Mouse (Mus musculus) embryonic facial prominence, embryonic 15.5 days (tissue): ENCODE measurements at regions not wholly inside any gene's neighbourhood (a gene's known extent, or its start where the extent isn't known, plus 50 kb on each side); places are given as distances from the start of the nearest gene placed in this dataset.

Experiments
- ATAC-seq: fragments of 200-750 bp; cut with Nextera tagmentation; 2 replicates; pipeline ENCODE4 v1.8.0; 2017; ENCODE audit warnings: low read depth, moderate TSS enrichment; ENCODE audit not compliant: insufficient number of reproducible peaks, low FRiP score, low TSS enrichment
- H3K27ac ChIP-seq: fragments of 300-500 bp; sonication (generic); replicated peaks from 2 replicates; pipeline ENCODE4 v1.5.1; 2015; ENCODE audit warnings: mild to moderate bottlenecking, inconsistent platforms
- H3K27me3 ChIP-seq: fragments of 300-500 bp; sonication (generic); 2 replicates; pipeline ENCODE4 v1.6.1; 2015; ENCODE audit warnings: inconsistent platforms
- H3K36me3 ChIP-seq: fragments of 300-500 bp; sonication (generic); 2 replicates; pipeline ENCODE4 v1.6.1; 2015; ENCODE audit warnings: mild to moderate bottlenecking, inconsistent platforms
- H3K4me1 ChIP-seq: fragments of 300-500 bp; sonication (generic); 2 replicates; pipeline ENCODE4 v1.6.1; 2015; ENCODE audit warnings: inconsistent platforms
- H3K4me2 ChIP-seq: fragments of 300-500 bp; sonication (generic); replicated peaks from 2 replicates; pipeline ENCODE4 v1.6.1; 2015; ENCODE audit warnings: mild to moderate bottlenecking, inconsistent platforms
- H3K4me3 ChIP-seq: fragments of 300-500 bp; sonication (generic); replicated peaks from 2 replicates; pipeline ENCODE4 v1.5.1; 2015; ENCODE audit warnings: mild to moderate bottlenecking, inconsistent platforms
- H3K9ac ChIP-seq: fragments of 300-500 bp; sonication (generic); 2 replicates; pipeline ENCODE4 v1.6.1; 2015; ENCODE audit warnings: inconsistent platforms
- H3K9me3 ChIP-seq: fragments of 300-500 bp; sonication (generic); replicated peaks from 2 replicates; pipeline ENCODE4 v1.6.1; 2016; ENCODE audit warnings: inconsistent platforms
- WGBS: fragments of 180-500 bp; shearing (Covaris S2); methylation state at CpG from one replicate; pipeline ENCODE4 v1.1.7; 2015; 5-methylcytosine and 5-hydroxymethylcytosine counted together

DNA sequence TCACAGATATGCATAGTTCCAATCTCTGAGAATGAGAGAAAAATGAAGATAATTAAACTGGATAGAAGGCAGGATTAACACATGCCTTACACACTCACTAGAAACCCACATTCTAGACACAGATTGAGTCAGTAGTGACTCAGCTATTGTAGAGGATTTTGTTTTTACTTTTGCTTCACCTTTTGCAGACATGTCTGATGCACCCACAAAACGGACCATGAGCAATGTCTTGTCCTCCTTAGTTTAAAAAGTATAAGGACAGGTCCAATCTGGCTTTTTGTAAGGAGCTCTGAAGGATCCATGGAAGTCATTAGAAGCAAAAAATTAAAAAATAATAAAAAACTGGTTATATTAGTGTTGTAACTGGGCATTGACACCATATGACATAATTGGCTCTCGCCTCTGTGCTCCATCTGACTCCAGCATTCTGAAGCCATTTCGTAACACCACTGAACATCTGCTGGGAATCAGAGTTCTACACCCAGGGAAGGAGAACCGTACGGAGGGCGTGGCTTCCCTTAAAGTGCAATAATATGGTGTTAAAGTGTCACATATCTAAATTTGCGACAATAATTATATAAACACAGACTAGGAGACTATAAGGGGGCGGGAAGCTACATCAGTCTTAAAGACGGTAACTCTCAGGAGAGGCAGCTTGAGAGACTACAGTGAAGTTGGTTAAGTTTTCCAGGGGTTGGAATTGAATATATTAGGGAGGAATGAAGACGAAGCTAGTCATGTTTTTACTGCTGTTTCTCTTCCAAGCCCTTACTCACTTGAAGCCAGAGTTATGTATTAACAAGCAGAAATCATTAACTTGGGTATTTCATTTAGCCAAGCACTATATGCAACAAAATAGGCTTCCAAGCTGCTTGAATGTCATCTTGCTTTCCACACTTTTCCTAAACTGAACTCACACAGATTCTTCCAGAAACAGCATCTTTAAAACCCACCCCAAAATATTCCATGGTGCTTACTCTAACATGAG, 558.0 kb downstream of the Ebf1 start:
- no peaks in the 10 kb centered on the region for H3K27me3 ChIP-seq
- no peak for ATAC-seq
- 48% methylated on average over 10 of the region's 10 CpGs for WGBS
- peak overlapping the region; percentile 48; the same call in 1 of the 2 replicates for H3K27ac ChIP-seq
- no peaks in the 10 kb centered on the region for H3K36me3 ChIP-seq
- H3K9me3 ChIP-seq: no peaks in the 10 kb centered on the region
- no peaks in the 10 kb centered on the region for H3K4me1 ChIP-seq
- no peak overlapping the region for H3K4me2 ChIP-seq
- H3K4me3 ChIP-seq: no peak overlapping the region
- H3K9ac ChIP-seq: no peak overlapping the region

GRCm38 (mm10) chr11:45176971-45177370, 559.9 kb downstream of the Ebf1 start:
- no peaks in the 10 kb centered on the region for H3K9me3 ChIP-seq
- H3K36me3 ChIP-seq: no peaks in the 10 kb centered on the region
- no peak overlapping the region for H3K9ac ChIP-seq
- H3K4me1 ChIP-seq: no peaks in the 10 kb centered on the region
- H3K4me2 ChIP-seq: no peak overlapping the region
- no peak overlapping the region for H3K27ac ChIP-seq
- no peak for ATAC-seq
- WGBS: 86% methylated on average over 3 of the region's 3 CpGs
- H3K4me3 ChIP-seq: no peak overlapping the region
- no peaks in the 10 kb centered on the region for H3K27me3 ChIP-seq

DNA sequence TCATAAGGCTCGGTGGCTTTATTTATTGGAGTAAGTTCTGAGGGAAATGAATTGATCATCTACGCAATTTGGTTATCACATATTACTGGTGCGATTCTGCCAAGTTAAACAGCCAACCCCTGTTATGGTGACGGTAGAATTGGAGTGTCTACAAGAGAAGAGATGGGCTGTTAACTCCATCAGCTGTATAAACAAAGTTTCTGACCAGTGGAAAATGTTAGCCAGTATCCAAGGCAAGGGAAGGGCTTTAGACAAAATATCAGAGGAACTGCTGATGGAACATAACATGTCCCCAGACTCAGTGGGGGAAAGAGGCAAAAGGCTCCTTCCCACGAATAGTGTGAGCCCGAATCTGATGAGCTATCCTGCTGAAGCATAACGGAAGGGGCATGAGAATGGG, 560.9 kb downstream of the Ebf1 start:
- no peaks in the 10 kb centered on the region for H3K4me1 ChIP-seq
- no peak overlapping the region for H3K27ac ChIP-seq
- no peaks in the 10 kb centered on the region for H3K9me3 ChIP-seq
- no peaks in the 10 kb centered on the region for H3K27me3 ChIP-seq
- no peak for ATAC-seq
- H3K4me3 ChIP-seq: no peak overlapping the region
- no peaks in the 10 kb centered on the region for H3K36me3 ChIP-seq
- H3K4me2 ChIP-seq: no peak overlapping the region
- no peak overlapping the region for H3K9ac ChIP-seq
- WGBS: 82% methylated on average over 7 of the region's 7 CpGs

GRCm38 (mm10) chr11:45179019-45179418, 561.9 kb downstream of the Ebf1 start:
- ATAC-seq: no peak
- no peaks in the 10 kb centered on the region for H3K36me3 ChIP-seq
- H3K4me3 ChIP-seq: no peak overlapping the region
- no peak overlapping the region for H3K9ac ChIP-seq
- no peak overlapping the region for H3K27ac ChIP-seq
- H3K9me3 ChIP-seq: no peaks in the 10 kb centered on the region
- no peak overlapping the region for H3K4me2 ChIP-seq
- no peaks in the 10 kb centered on the region for H3K27me3 ChIP-seq
- no peaks in the 10 kb centered on the region for H3K4me1 ChIP-seq
- WGBS: 78% methylated on average over 1 of the region's 1 CpGs

DNA sequence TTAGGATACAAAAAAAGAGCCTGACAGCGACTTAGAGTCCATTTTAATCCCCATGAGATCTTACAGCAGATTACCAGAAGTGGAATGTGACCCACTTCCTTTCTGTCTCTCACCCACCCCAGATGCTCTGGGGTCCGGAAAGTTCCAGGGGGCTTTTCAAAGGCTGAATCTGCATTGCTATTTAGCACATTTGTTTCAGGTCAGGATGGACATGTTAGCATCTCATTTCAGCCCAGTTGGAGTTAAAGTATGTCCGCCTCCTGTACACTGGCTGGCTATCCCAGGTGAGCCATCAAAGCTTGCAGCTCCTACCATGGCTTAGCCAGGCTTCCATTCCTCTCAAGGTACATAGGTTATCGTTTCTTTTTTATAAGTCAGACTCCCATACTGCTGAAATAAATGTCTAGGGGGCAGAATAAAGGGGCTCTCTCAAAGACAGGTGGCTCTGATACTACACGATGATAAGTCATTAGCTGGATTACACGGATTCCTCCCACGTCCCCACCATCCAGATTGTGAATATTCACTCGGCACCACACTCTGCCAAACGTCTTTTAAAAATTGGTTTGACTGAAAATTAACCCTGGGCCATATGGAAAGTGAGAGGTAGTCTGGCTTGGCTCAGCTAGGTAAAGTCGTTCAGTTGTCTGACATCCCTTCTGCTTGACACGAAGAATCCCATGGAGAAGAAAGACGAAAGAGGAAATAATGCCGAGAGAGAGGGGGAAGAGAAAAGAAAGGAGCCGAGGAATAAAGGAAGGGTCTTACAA, 573.7 kb downstream of the Ebf1 start:
- no peaks in the 10 kb centered on the region for H3K9me3 ChIP-seq
- no peak overlapping the region; the same call in 1 of the 2 replicates for H3K27ac ChIP-seq
- H3K4me2 ChIP-seq: no peak overlapping the region
- no peak for ATAC-seq
- H3K27me3 ChIP-seq: no peaks in the 10 kb centered on the region
- 40% methylated on average over 14 of the region's 14 CpGs for WGBS
- no peak overlapping the region for H3K4me3 ChIP-seq
- no peaks in the 10 kb centered on the region for H3K36me3 ChIP-seq
- peaks cover 13% of the 10 kb centered on the region; the same call in 1 of the 2 replicates for H3K4me1 ChIP-seq
- H3K9ac ChIP-seq: no peak overlapping the region

DNA sequence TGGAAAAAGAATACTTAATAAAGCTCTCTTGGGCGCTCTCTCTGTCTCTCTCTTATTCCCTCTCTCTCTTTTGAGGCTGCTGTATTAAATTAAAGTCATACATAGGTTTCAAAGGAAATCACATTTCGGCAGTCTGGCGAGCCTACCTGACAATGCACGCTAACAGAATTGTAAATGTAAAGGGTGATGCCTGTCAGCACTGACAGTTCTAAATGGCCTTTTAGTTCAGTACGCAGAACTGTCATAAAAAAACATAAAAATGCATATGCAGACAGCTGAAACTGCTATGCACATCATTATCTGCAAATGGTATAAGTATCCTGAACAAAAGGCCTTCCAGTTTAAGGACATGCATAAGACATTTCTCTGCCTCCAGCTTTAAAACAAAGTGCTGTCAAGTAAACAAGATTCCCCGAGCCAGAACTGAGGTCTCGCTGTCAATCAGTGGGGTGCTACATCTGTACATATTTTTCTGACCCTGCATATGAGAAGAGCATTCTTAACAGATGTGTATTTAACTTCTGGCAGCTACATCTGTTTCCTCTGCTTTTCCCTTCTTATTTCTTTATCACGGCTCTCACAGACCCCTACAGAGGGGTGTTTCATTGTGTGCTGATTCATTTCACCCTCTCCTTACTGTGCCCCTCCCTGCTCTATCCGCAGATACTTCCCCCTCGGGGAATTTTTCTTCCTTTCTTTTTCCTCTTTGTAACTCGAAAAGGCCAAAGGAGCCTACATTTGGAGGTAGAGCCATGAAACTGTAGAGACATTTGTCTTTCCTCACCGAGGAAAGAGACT, 574.5 kb downstream of the Ebf1 start:
- H3K27me3 ChIP-seq: no peaks in the 10 kb centered on the region
- ATAC-seq: no peak
- no peak overlapping the region; the same call in 1 of the 2 replicates for H3K27ac ChIP-seq
- H3K36me3 ChIP-seq: no peaks in the 10 kb centered on the region
- H3K4me2 ChIP-seq: no peak overlapping the region
- 23% methylated on average over 12 of the region's 12 CpGs for WGBS
- H3K9me3 ChIP-seq: no peaks in the 10 kb centered on the region
- H3K4me1 ChIP-seq: peaks cover 13% of the 10 kb centered on the region; the same call in 1 of the 2 replicates
- H3K4me3 ChIP-seq: no peak overlapping the region
- no peak overlapping the region for H3K9ac ChIP-seq

DNA sequence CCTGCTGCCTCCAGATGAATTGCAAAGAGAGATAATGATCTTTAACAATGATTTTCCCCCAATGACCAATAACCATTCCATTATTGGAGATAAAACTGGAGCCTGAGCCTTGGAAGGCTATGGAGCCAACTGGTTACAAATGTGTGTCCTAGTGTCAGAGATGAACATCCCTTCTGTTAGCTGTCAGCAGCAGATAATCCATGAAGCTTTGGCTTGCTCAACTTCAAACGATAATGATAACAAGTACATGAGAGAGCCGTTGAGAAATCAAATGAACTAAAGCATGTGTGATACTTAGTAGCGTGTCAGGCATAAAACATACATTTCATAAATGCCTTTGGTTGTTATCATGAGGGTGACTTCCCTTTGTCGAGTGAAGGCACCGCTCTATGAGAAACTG, 576.2 kb downstream of the Ebf1 start:
- WGBS: 90% methylated on average over 5 of the region's 5 CpGs

DNA sequence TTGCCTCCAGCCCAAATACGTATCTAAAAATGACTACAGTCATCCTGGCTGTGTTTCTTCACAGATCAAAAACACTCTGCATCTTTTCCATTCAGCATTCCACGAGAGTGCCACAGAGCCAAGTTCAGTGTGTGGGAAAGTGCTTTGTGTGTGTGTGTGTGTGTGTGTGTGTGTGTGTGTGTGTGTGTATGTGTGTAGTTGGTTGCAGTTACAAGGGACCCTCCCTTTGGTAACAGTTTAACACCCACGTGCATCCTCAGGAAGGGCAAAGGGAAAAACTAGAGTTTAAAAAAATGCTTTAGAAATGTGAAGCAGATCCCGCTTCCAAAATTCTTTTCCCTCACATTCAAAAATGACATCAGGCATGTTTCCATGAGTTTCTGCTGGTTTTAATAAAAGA, 582.4 kb downstream of the Ebf1 start:
- H3K9me3 ChIP-seq: no peaks in the 10 kb centered on the region
- H3K27ac ChIP-seq: peak overlapping the region; percentile 51
- peak; percentile 24; the same call in 1 of the 2 replicates for ATAC-seq

More for the DNA sequence above, 576.2 kb downstream of the Ebf1 start:
- Histone ChIP-seq H3K4me2 (no peak overlapping the region), H3K36me3 (no peaks in the 10 kb centered on the region), H3K4me3 (no peak overlapping the region), H3K27ac (no peak overlapping the region), H3K9me3 (no peaks in the 10 kb centered on the region), H3K27me3 (no peaks in the 10 kb centered on the region), H3K4me1 (peaks cover 13% of the 10 kb centered on the region; the same call in 1 of the 2 replicates), H3K9ac (no peak overlapping the region)
- ATAC-seq: no peak

GRCm38 (mm10) chr11:45200714-45201405, 583.7 kb downstream of the Ebf1 start:
- peak overlapping the region; percentile 51; the same call in 1 of the 2 replicates for H3K27ac ChIP-seq
- ATAC-seq: no peak
- 61% methylated on average over 9 of the region's 9 CpGs for WGBS
- no peak overlapping the region for H3K4me3 ChIP-seq
- H3K27me3 ChIP-seq: no peaks in the 10 kb centered on the region
- no peaks in the 10 kb centered on the region for H3K36me3 ChIP-seq
- H3K4me2 ChIP-seq: no peak overlapping the region
- no peaks in the 10 kb centered on the region for H3K4me1 ChIP-seq
- no peaks in the 10 kb centered on the region for H3K9me3 ChIP-seq
- no peak overlapping the region for H3K9ac ChIP-seq

More for the DNA sequence above, 582.4 kb downstream of the Ebf1 start:
- Histone ChIP-seq H3K4me3 (no peak overlapping the region), H3K9ac (no peak overlapping the region), H3K27me3 (no peaks in the 10 kb centered on the region), H3K4me1 (no peaks in the 10 kb centered on the region), H3K4me2 (no peak overlapping the region), H3K36me3 (no peaks in the 10 kb centered on the region)
- WGBS: 25% methylated on average over 4 of the region's 4 CpGs

GRCm38 (mm10) chr11:45203446-45203845, 586.3 kb downstream of the Ebf1 start:
- Histone ChIP-seq H3K4me1 (no peaks in the 10 kb centered on the region), H3K4me3 (no peak overlapping the region), H3K9ac (no peak overlapping the region), H3K4me2 (no peak overlapping the region), H3K9me3 (no peaks in the 10 kb centered on the region), H3K27me3 (no peaks in the 10 kb centered on the region), H3K36me3 (no peaks in the 10 kb centered on the region), H3K27ac (no peak overlapping the region)
- 45% methylated on average over 5 of the region's 5 CpGs for WGBS
- no peak for ATAC-seq
